Mouse (Mus musculus): ENCODE data around the gene Ncam1. TPM values are rescaled to one million over a fixed set of nuclear protein-coding genes. Genes with fewer than 3 reads are reported as not detected.

Gene Ncam1
- polyA plus RNA-seq, 1 experiment from 2014 or later, result 132 TPM

GRCm38 (mm10) chr9:49605351-49605750 lies 193.4 kb downstream of the Ncam1 start:
- no peak for ATAC-seq (ENCODE audit: low FRiP score)
- no peak overlapping the region for H3K4me2 ChIP-seq
- H3K9ac ChIP-seq, result no peak overlapping the region
- no peak overlapping the region for H3K27ac ChIP-seq
- WGBS, result 90% methylated on average over 3 of the region's 3 CpGs
- no peaks in the 10 kb centered on the region for H3K36me3 ChIP-seq (replicated peaks)
- peaks cover 33% of the 10 kb centered on the region for H3K4me1 ChIP-seq
- H3K9me3 ChIP-seq, result no peaks in the 10 kb centered on the region
- H3K27me3 ChIP-seq, result no peaks in the 10 kb centered on the region
- H3K4me3 ChIP-seq (replicated peaks), result no peak overlapping the region

GRCm38 (mm10) chr9:49601215-49601614 lies 197.5 kb downstream of the Ncam1 start:
- Histone ChIP-seq H3K27me3 (no peaks in the 10 kb centered on the region), H3K9ac (no peak overlapping the region), H3K4me3 (replicated peaks) (no peak overlapping the region), H3K4me2 (no peak overlapping the region), H3K9me3 (no peaks in the 10 kb centered on the region), H3K27ac (no peak overlapping the region), H3K4me1 (peaks cover 18% of the 10 kb centered on the region), H3K36me3 (replicated peaks) (no peaks in the 10 kb centered on the region)
- WGBS, result 58% methylated on average over 4 of the region's 4 CpGs
- ATAC-seq (ENCODE audit: low FRiP score), result no peak

- Histone ChIP-seq H3K27me3 (no peaks in the 10 kb centered on the region), H3K27ac (peak overlapping the region; percentile 78), H3K4me2 (peak overlapping the region; percentile 8), H3K9me3 (no peaks in the 10 kb centered on the region), H3K4me1 (peaks cover 48% of the 10 kb centered on the region), H3K4me3 (replicated peaks) (no peak overlapping the region), H3K36me3 (replicated peaks) (no peaks in the 10 kb centered on the region), H3K9ac (no peak overlapping the region)
- peak; percentile 64; the same call in 1 of the 2 replicates for ATAC-seq (ENCODE audit: low FRiP score)
- WGBS, result 26% methylated on average over 11 of the region's 11 CpGs
Measured at GRCm38 (mm10) chr9:49595635-49596348, 202.9 kb downstream of the Ncam1 start.

GRCm38 (mm10) chr9:49594876-49595634 lies 203.7 kb downstream of the Ncam1 start:
- 24% methylated on average over 7 of the region's 7 CpGs for WGBS
- Histone ChIP-seq H3K9me3 (no peaks in the 10 kb centered on the region), H3K4me1 (peaks cover 55% of the 10 kb centered on the region), H3K4me3 (replicated peaks) (no peak overlapping the region), H3K27ac (peak overlapping the region; percentile 78), H3K27me3 (no peaks in the 10 kb centered on the region), H3K9ac (no peak overlapping the region), H3K4me2 (peak overlapping the region; percentile 8), H3K36me3 (replicated peaks) (no peaks in the 10 kb centered on the region)
- ATAC-seq (ENCODE audit: low FRiP score), result 0 out of 2 replicates have a peak, but pooled peaks have one; percentile 10

GRCm38 (mm10) chr9:49593951-49594536 lies 204.7 kb downstream of the Ncam1 start:
- peak; percentile 61 for ATAC-seq (ENCODE audit: low FRiP score)

GRCm38 (mm10) chr9:49592006-49592405 lies 206.7 kb downstream of the Ncam1 start:
- H3K36me3 ChIP-seq (replicated peaks), result no peaks in the 10 kb centered on the region
- 57% methylated on average over 2 of the region's 2 CpGs for WGBS

More at GRCm38 (mm10) chr9:49593951-49594536, 204.7 kb downstream of the Ncam1 start:
- Histone ChIP-seq H3K9ac (no peak overlapping the region), H3K27me3 (no peaks in the 10 kb centered on the region), H3K4me2 (no peak overlapping the region; the same call in 1 of the 2 replicates), H3K4me1 (peaks cover 59% of the 10 kb centered on the region), H3K36me3 (replicated peaks) (no peaks in the 10 kb centered on the region), H3K27ac (no peak overlapping the region), H3K9me3 (no peaks in the 10 kb centered on the region), H3K4me3 (replicated peaks) (no peak overlapping the region)
- WGBS, result 49% methylated on average over 10 of the region's 10 CpGs

GRCm38 (mm10) chr9:49590261-49590660 lies 208.5 kb downstream of the Ncam1 start:
- H3K4me3 ChIP-seq (replicated peaks), result no peak overlapping the region
- H3K4me1 ChIP-seq, result peaks cover 47% of the 10 kb centered on the region
- H3K9ac ChIP-seq, result no peak overlapping the region
- no peaks in the 10 kb centered on the region for H3K27me3 ChIP-seq
- no peaks in the 10 kb centered on the region for H3K36me3 ChIP-seq (replicated peaks)
- ATAC-seq (ENCODE audit: low FRiP score), result no peak
- no peak overlapping the region for H3K4me2 ChIP-seq
- no peak overlapping the region for H3K27ac ChIP-seq
- WGBS, result 25% methylated on average over 4 of the region's 4 CpGs
- H3K9me3 ChIP-seq, result no peaks in the 10 kb centered on the region

More at GRCm38 (mm10) chr9:49592006-49592405, 206.7 kb downstream of the Ncam1 start:
- Histone ChIP-seq H3K27me3 (no peaks in the 10 kb centered on the region), H3K4me3 (replicated peaks) (no peak overlapping the region), H3K4me2 (no peak overlapping the region), H3K4me1 (peaks cover 59% of the 10 kb centered on the region), H3K27ac (no peak overlapping the region), H3K9me3 (no peaks in the 10 kb centered on the region), H3K9ac (no peak overlapping the region)
- ATAC-seq (ENCODE audit: low FRiP score), result no peak

GRCm38 (mm10) chr9:49577136-49577535 lies 221.6 kb downstream of the Ncam1 start:
- H3K4me1 ChIP-seq, result peaks cover 11% of the 10 kb centered on the region
- H3K9me3 ChIP-seq, result no peaks in the 10 kb centered on the region
- no peak for ATAC-seq (ENCODE audit: low FRiP score)
- H3K4me2 ChIP-seq, result no peak overlapping the region
- H3K27ac ChIP-seq, result no peak overlapping the region
- WGBS, result 91% methylated on average over 4 of the region's 4 CpGs
- H3K36me3 ChIP-seq (replicated peaks), result no peaks in the 10 kb centered on the region
- no peak overlapping the region for H3K9ac ChIP-seq
- no peaks in the 10 kb centered on the region for H3K27me3 ChIP-seq
- no peak overlapping the region for H3K4me3 ChIP-seq (replicated peaks)

- Histone ChIP-seq H3K27ac (no peak overlapping the region; the same call in 1 of the 2 replicates), H3K9ac (no peak overlapping the region), H3K9me3 (no peaks in the 10 kb centered on the region), H3K36me3 (replicated peaks) (peaks cover 15% of the 10 kb centered on the region), H3K4me1 (peaks cover 36% of the 10 kb centered on the region), H3K4me3 (replicated peaks) (no peak overlapping the region), H3K4me2 (0 out of 2 replicates have a peak overlapping the region, but pooled peaks have one; percentile 13), H3K27me3 (no peaks in the 10 kb centered on the region)
- 64% methylated on average over 9 of the region's 9 CpGs for WGBS
- ATAC-seq (ENCODE audit: low FRiP score), result no peak
Measured at GRCm38 (mm10) chr9:49571695-49572510, 226.8 kb downstream of the Ncam1 start.

GRCm38 (mm10) chr9:49570731-49571694 lies 227.7 kb downstream of the Ncam1 start:
- Histone ChIP-seq H3K4me2 (peak overlapping the region; percentile 30; the same call in 1 of the 2 replicates), H3K27me3 (no peaks in the 10 kb centered on the region), H3K36me3 (replicated peaks) (peaks cover 21% of the 10 kb centered on the region), H3K27ac (peak overlapping the region; percentile 78), H3K4me1 (peaks cover 36% of the 10 kb centered on the region), H3K9me3 (no peaks in the 10 kb centered on the region), H3K4me3 (replicated peaks) (no peak overlapping the region), H3K9ac (peak overlapping the region; percentile 25; the same call in 1 of the 2 replicates)
- 38% methylated on average over 10 of the region's 10 CpGs for WGBS
- peak; percentile 88 for ATAC-seq (ENCODE audit: low FRiP score)

Data from forebrain, embryonic 12.5 days (tissue).